In genomic region chr4:152733017-152733416, GRCm38 (mm10) we compare ENCODE assay signal across 24 mouse cellular contexts.
DNase-seq lines count a peak whose midpoint lies in the region; ATAC-seq and TF ChIP-seq lines count a peak whose summit lies in the region.
"Had no signal": no experiment of that assay in that cellular context is flagged by ENCODE, and none has a peak within 500 bp of the region (broad histone marks: within the 10 kb centered on the region; RNA-seq: fewer than 3 reads in every experiment).

No protein-coding gene starts in this region.

- DNase-seq in forebrain, postnatal 0 days, result no peak
- no peak for DNase-seq in forebrain, embryonic 14.5 days (ENCODE audit: low spot score)
- no peak for DNase-seq in midbrain, embryonic 10.5 days (ENCODE audit: low spot score)
- peak; percentile 14 for DNase-seq in testis, postnatal 10 days (ENCODE audit: low spot score)
- no peak for DNase-seq in testis, postnatal 14 days (ENCODE audit: low spot score)
- DNase-seq: adrenal gland, adult 8-10 months; adrenal gland, postnatal 14 days; adrenal gland, postnatal 36 days; B cell, adult 2 months; cerebellum, adult 11-12 months; cerebellum, adult 2 months; cerebellum, adult 9-10 months; cerebellum, postnatal 25 days had no signal

- H3K9me3 ChIP-seq in forebrain, postnatal 0 days (ENCODE audit: low read length), result no peaks in the 10 kb centered on the region
- H3K9me3 ChIP-seq in forebrain, embryonic 14.5 days (replicated peaks; ENCODE audit: control insufficient read depth, low read length), result no peaks in the 10 kb centered on the region
- H3K9me3 ChIP-seq in midbrain, embryonic 10.5 days (replicated peaks), result no peaks in the 10 kb centered on the region
- H3K9me3 ChIP-seq in midbrain, embryonic 15.5 days, result no peaks in the 10 kb centered on the region
- no peaks in the 10 kb centered on the region for H3K9me3 ChIP-seq in midbrain, embryonic 12.5 days
- no peaks in the 10 kb centered on the region for H3K9me3 ChIP-seq in midbrain, embryonic 13.5 days
- H3K9me3 ChIP-seq: embryonic facial prominence, embryonic 12.5 days; forebrain, embryonic 13.5 days had no signal

- H3K4me1 ChIP-seq in forebrain, postnatal 0 days (ENCODE audit: insufficient read depth), result 0 out of 2 replicates have a peak, but pooled peaks cover 3% of the 10 kb centered on the region
- H3K4me1 ChIP-seq in forebrain, embryonic 14.5 days (ENCODE audit: control insufficient read depth, insufficient read depth, low read length), result no peaks in the 10 kb centered on the region; the same call in 1 of the 2 replicates
- H3K4me1 ChIP-seq in midbrain, embryonic 10.5 days, result peaks cover 31% of the 10 kb centered on the region
- H3K4me1 ChIP-seq in midbrain, embryonic 15.5 days, result no peaks in the 10 kb centered on the region
- peaks cover 15% of the 10 kb centered on the region; the same call in 1 of the 2 replicates for H3K4me1 ChIP-seq in midbrain, embryonic 12.5 days
- H3K4me1 ChIP-seq in midbrain, embryonic 13.5 days (replicated peaks), result peaks cover 21% of the 10 kb centered on the region; the same call in 1 of the 2 replicates
- H3K4me1 ChIP-seq: embryonic facial prominence, embryonic 12.5 days had no signal

- no peaks in the 10 kb centered on the region for H3K36me3 ChIP-seq in forebrain, postnatal 0 days (ENCODE audit: insufficient read depth)
- H3K36me3 ChIP-seq in forebrain, embryonic 14.5 days (ENCODE audit: control insufficient read depth, insufficient read depth, low read length), result no peaks in the 10 kb centered on the region
- H3K36me3 ChIP-seq in midbrain, embryonic 10.5 days, result no peaks in the 10 kb centered on the region
- H3K36me3 ChIP-seq in midbrain, embryonic 15.5 days (replicated peaks), result no peaks in the 10 kb centered on the region
- no peaks in the 10 kb centered on the region for H3K36me3 ChIP-seq in midbrain, embryonic 12.5 days
- H3K36me3 ChIP-seq in midbrain, embryonic 13.5 days, result no peaks in the 10 kb centered on the region
- H3K36me3 ChIP-seq: embryonic facial prominence, embryonic 10.5 days; embryonic facial prominence, embryonic 12.5 days; G1E had no signal

- TF ChIP-seq CTCF in forebrain, postnatal 0 days (IDR thresholded peaks at IDR 0.05; ENCODE audit: low read depth), result 0 out of 2 replicates have a peak, but pooled peaks have one; percentile 11

- H3K27me3 ChIP-seq in forebrain, postnatal 0 days (ENCODE audit: insufficient read depth, low read length), result no peaks in the 10 kb centered on the region
- H3K27me3 ChIP-seq in forebrain, embryonic 14.5 days (replicated peaks; ENCODE audit: control insufficient read depth, insufficient read depth, low read length), result no peaks in the 10 kb centered on the region
- H3K27me3 ChIP-seq in midbrain, embryonic 10.5 days (ENCODE audit: low read depth, poor library complexity, severe bottlenecking), result peaks cover 28% of the 10 kb centered on the region
- H3K27me3 ChIP-seq in midbrain, embryonic 15.5 days (replicated peaks), result no peaks in the 10 kb centered on the region
- H3K27me3 ChIP-seq in midbrain, embryonic 12.5 days, result peaks cover 14% of the 10 kb centered on the region
- peaks cover 13% of the 10 kb centered on the region; the same call in 1 of the 2 replicates for H3K27me3 ChIP-seq in midbrain, embryonic 13.5 days
- H3K27me3 ChIP-seq: CH12.LX; embryonic facial prominence, embryonic 12.5 days; forebrain, embryonic 13.5 days; Patski had no signal

- H3K4me3 ChIP-seq in forebrain, postnatal 0 days (ENCODE audit: low read depth, low read length), result no peak overlapping the region
- no peak overlapping the region for H3K4me3 ChIP-seq in forebrain, embryonic 14.5 days (ENCODE audit: low read depth, low read length)
- H3K4me3 ChIP-seq in midbrain, embryonic 10.5 days, result no peak overlapping the region
- no peak overlapping the region for H3K4me3 ChIP-seq in midbrain, embryonic 15.5 days
- no peak overlapping the region for H3K4me3 ChIP-seq in midbrain, embryonic 12.5 days
- no peak overlapping the region for H3K4me3 ChIP-seq in midbrain, embryonic 13.5 days (replicated peaks)
- H3K4me3 ChIP-seq: embryonic facial prominence, embryonic 10.5 days; embryonic facial prominence, embryonic 12.5 days; forebrain, embryonic 13.5 days had no signal

- H3K27ac ChIP-seq in forebrain, postnatal 0 days (ENCODE audit: low read depth, low read length), result no peak overlapping the region
- no peak overlapping the region for H3K27ac ChIP-seq in forebrain, embryonic 14.5 days (ENCODE audit: low read depth, low read length)
- H3K27ac ChIP-seq in midbrain, embryonic 10.5 days (replicated peaks), result peak overlapping the region; percentile 58
- H3K27ac ChIP-seq in midbrain, embryonic 15.5 days, result no peak overlapping the region
- peak overlapping the region; percentile 30 for H3K27ac ChIP-seq in midbrain, embryonic 12.5 days (replicated peaks)
- no peak overlapping the region for H3K27ac ChIP-seq in midbrain, embryonic 13.5 days
- H3K27ac ChIP-seq: embryonic facial prominence, embryonic 10.5 days; embryonic facial prominence, embryonic 12.5 days; forebrain, embryonic 13.5 days had no signal

- H3K9ac ChIP-seq in forebrain, postnatal 0 days, result no peak overlapping the region
- H3K9ac ChIP-seq in forebrain, embryonic 14.5 days (ENCODE audit: low read length), result no peak overlapping the region
- no peak overlapping the region for H3K9ac ChIP-seq in midbrain, embryonic 15.5 days
- H3K9ac ChIP-seq in midbrain, embryonic 12.5 days (replicated peaks), result no peak overlapping the region
- H3K9ac ChIP-seq in midbrain, embryonic 13.5 days (replicated peaks), result no peak overlapping the region
- H3K9ac ChIP-seq: embryonic facial prominence, embryonic 12.5 days; forebrain, embryonic 13.5 days had no signal

- WGBS in forebrain, postnatal 0 days, result 84% methylated on average over 2 of the region's 2 CpGs
- WGBS in forebrain, embryonic 14.5 days, result 91% methylated on average over 2 of the region's 2 CpGs
- WGBS in midbrain, embryonic 10.5 days, result 90% methylated on average over 2 of the region's 2 CpGs
- WGBS in midbrain, embryonic 15.5 days, result 92% methylated on average over 2 of the region's 2 CpGs
- 86% methylated on average over 2 of the region's 2 CpGs for WGBS in midbrain, embryonic 12.5 days
- 91% methylated on average over 2 of the region's 2 CpGs for WGBS in midbrain, embryonic 13.5 days

- no peak overlapping the region for H3K4me2 ChIP-seq in forebrain, postnatal 0 days (ENCODE audit: low read depth)
- no peak overlapping the region for H3K4me2 ChIP-seq in forebrain, embryonic 14.5 days (ENCODE audit: low read length)
- no peak overlapping the region for H3K4me2 ChIP-seq in midbrain, embryonic 15.5 days
- no peak overlapping the region for H3K4me2 ChIP-seq in midbrain, embryonic 12.5 days (replicated peaks)
- H3K4me2 ChIP-seq in midbrain, embryonic 13.5 days (replicated peaks), result no peak overlapping the region
- H3K4me2 ChIP-seq: embryonic facial prominence, embryonic 12.5 days; forebrain, embryonic 13.5 days had no signal

- no peak for ATAC-seq in forebrain, postnatal 0 days
- ATAC-seq in forebrain, embryonic 14.5 days, result no peak
- ATAC-seq in midbrain, embryonic 15.5 days (replicated peaks), result no peak
- no peak for ATAC-seq in midbrain, embryonic 12.5 days (ENCODE audit: low FRiP score, low read depth)
- ATAC-seq in midbrain, embryonic 13.5 days, result no peak
- ATAC-seq: activated CD4-positive, CD25-positive, alpha-beta regulatory T cell, adult 4 months; CD4-positive, CD25-positive, alpha-beta regulatory T cell, adult 4 months; forebrain, embryonic 13.5 days; Patski had no signal

Comparison
In these comparisons a context has a peak if more than half of its experiments do, and no peak if none do; other contexts are left out.
1. H3K27ac ChIP-seq: peak in midbrain, embryonic 10.5 days (single experiment) and midbrain, embryonic 12.5 days (single experiment); none in forebrain, postnatal 0 days (single experiment), forebrain, embryonic 14.5 days (single experiment), midbrain, embryonic 15.5 days (single experiment) and midbrain, embryonic 13.5 days (single experiment).